21 mouse cellular contexts compared by ENCODE assay signal in the genomic region with DNA sequence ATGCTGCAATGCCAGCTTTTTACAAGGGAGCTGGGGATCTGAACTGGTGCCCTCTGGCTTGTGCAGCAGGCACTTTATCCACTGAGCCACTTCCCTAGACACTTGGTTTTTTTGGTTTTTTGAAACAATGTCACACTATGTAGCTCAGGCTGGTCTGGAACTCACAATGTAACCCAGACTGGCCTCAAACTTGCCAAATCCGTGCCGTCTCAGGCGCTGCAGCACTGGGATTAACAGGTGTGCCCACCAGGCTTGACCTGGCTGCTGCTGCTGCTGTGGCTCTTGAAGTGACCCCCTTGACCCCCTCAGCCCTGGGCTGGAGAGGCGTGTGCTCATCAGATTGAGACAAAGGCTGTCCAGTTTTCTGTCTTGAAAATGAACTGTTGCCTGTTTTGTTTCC. TPM values are rescaled to one million over a fixed set of nuclear protein-coding genes. Genes with fewer than 3 reads are reported as not detected.
DNase-seq lines count a peak whose midpoint lies in the region; ATAC-seq lines count a peak whose summit lies in the region.
"Had no signal": no experiment of that assay in that cellular context is flagged by ENCODE, and none has a peak within 500 bp of the region (broad histone marks: within the 10 kb centered on the region; RNA-seq: fewer than 3 reads in every experiment).

No protein-coding gene starts in this region.

- ATAC-seq in erythroid progenitor cell, adult 5-6 weeks (replicated peaks; ENCODE audit: low FRiP score, poor library complexity, severe bottlenecking) = peak; percentile 52; the same call in 1 of the 2 replicates
- ATAC-seq: activated CD4-positive, CD25-positive, alpha-beta regulatory T cell, adult 4 months; CD4-positive, CD25-positive, alpha-beta regulatory T cell, adult 4 months; Patski had no signal

- DNase-seq in testis, postnatal 14 days (ENCODE audit: low spot score) = peak; percentile 68
- DNase-seq in testis, postnatal 10 days (ENCODE audit: low spot score) = no peak
- DNase-seq in adipocyte (ENCODE audit: low spot score) = no peak
- DNase-seq: adrenal gland, adult 2 months; adrenal gland, adult 8-10 months; adrenal gland, postnatal 10 days; adrenal gland, postnatal 14 days; adrenal gland, postnatal 25 days; adrenal gland, postnatal 36 days; B cell, adult 2 months; cerebellum, adult 11 months; cerebellum, adult 11-12 months; cerebellum, adult 18-20 months; cerebellum, adult 2 months had no signal

RNA-seq across cellular contexts. Expression of a gene that starts 7.9 kb away (rescaled TPM):
- 0.72 and 1.7 TPM in 2 replicates for total RNA-seq in erythroid progenitor cell, adult 5-6 weeks (2015; ENCODE audit: low replicate concordance)
- 1.2 and 1.3 TPM in 2 replicates for total RNA-seq in erythroid progenitor cell, adult 5-6 weeks (2017; ENCODE audit: low replicate concordance)

RNA-seq across cellular contexts. Expression of a gene that starts 7.9 kb away (rescaled TPM):
- 44.0 TPM in 2 replicates for total RNA-seq in erythroid progenitor cell, adult 5-6 weeks (2015; ENCODE audit: low replicate concordance)
- 5.4 and 18.9 TPM in 2 replicates for total RNA-seq in erythroid progenitor cell, adult 5-6 weeks (2017; ENCODE audit: low replicate concordance)

RNA-seq across cellular contexts. Expression of a gene that starts 8.2 kb away (rescaled TPM):
- total RNA-seq in erythroid progenitor cell, adult 5-6 weeks (2015; ENCODE audit: low replicate concordance) = 9.7 and 14.3 TPM in 2 replicates
- total RNA-seq in erythroid progenitor cell, adult 5-6 weeks (2017; ENCODE audit: low replicate concordance) = 23.0 and 28.4 TPM in 2 replicates

RNA-seq across cellular contexts. Expression of a gene that starts 31.4 kb away (rescaled TPM):
- 18.0 and 38.1 TPM in 2 replicates for total RNA-seq in erythroid progenitor cell, adult 5-6 weeks (2015; ENCODE audit: low replicate concordance)
- 0.53 and 17.5 TPM in 2 replicates for total RNA-seq in erythroid progenitor cell, adult 5-6 weeks (2017; ENCODE audit: low replicate concordance)

RNA-seq across cellular contexts. Expression of a gene that starts 43.2 kb away (rescaled TPM):
- not detected in 2 replicates for total RNA-seq in erythroid progenitor cell, adult 5-6 weeks (2015; ENCODE audit: low replicate concordance)
- not detected in 2 replicates for total RNA-seq in erythroid progenitor cell, adult 5-6 weeks (2017; ENCODE audit: low replicate concordance)
- total RNA-seq: adrenal gland, adult 18-20 months; adrenal gland, adult 2 months; adrenal gland, postnatal 14 days; adrenal gland, postnatal 36 days; CH12.LX; MEL had no signal
